Mouse (Mus musculus) forebrain, postnatal 0 days (tissue): ENCODE measurements around the gene Rap2a. TPM values are rescaled to one million over a fixed set of nuclear protein-coding genes. Genes with fewer than 3 reads are reported as not detected.

Source experiments
- ATAC-seq: fragments of 200-750 bp; cut with Nextera tagmentation; 2 replicates; pipeline ENCODE4 v1.8.0; 2017; ENCODE audit warnings: mild to moderate bottlenecking, moderate library complexity
- DNase-seq: peaks from one replicate; pipeline ENCODE4 v3.0.0-alpha.2; 2015
- H3K27ac ChIP-seq: fragments of 300-500 bp; sonication (generic); 2 replicates; pipeline ENCODE4 v1.5.1; 2014; ENCODE audit warnings: low read depth, mild to moderate bottlenecking, antibody characterized with exemption, low read length, moderate library complexity, mixed read lengths
- H3K27me3 ChIP-seq: fragments of 300-500 bp; sonication (generic); 2 replicates; pipeline ENCODE4 v1.6.1; 2014; ENCODE audit warnings: mild to moderate bottlenecking, low read length, mixed read lengths; ENCODE audit not compliant: insufficient read depth
- H3K36me3 ChIP-seq: fragments of 300-500 bp; sonication (generic); 2 replicates; pipeline ENCODE4 v1.6.1; 2014; ENCODE audit warnings: mild to moderate bottlenecking, moderate library complexity; ENCODE audit not compliant: insufficient read depth
- H3K4me1 ChIP-seq: fragments of 300-500 bp; sonication (generic); 2 replicates; pipeline ENCODE4 v1.6.1; 2014; ENCODE audit warnings: antibody characterized with exemption; ENCODE audit not compliant: insufficient read depth
- H3K4me2 ChIP-seq: fragments of 300-500 bp; sonication (generic); 2 replicates; pipeline ENCODE4 v1.6.1; 2014; ENCODE audit warnings: low read depth, mild to moderate bottlenecking, moderate library complexity
- H3K4me3 ChIP-seq: fragments of 300-500 bp; sonication (generic); 2 replicates; pipeline ENCODE4 v1.5.1; 2014; ENCODE audit warnings: low read depth, low read length, mixed read lengths
- H3K9ac ChIP-seq: fragments of 300-500 bp; sonication (generic); 2 replicates; pipeline ENCODE4 v1.6.1; 2014; ENCODE audit warnings: mild to moderate bottlenecking
- H3K9me3 ChIP-seq: fragments of 300-500 bp; sonication (generic); 2 replicates; pipeline ENCODE4 v1.6.1; 2016; ENCODE audit warnings: low read length
- CTCF ChIP-seq: sonication (generic); IDR thresholded peaks from 2 replicates; pipeline ENCODE4 v1.5.1; 2016; ENCODE audit warnings: antibody characterized with exemption, control low read depth, low read depth
- WGBS: fragments of 180-500 bp; shearing (Covaris S2); extraction: QIAGEN DNeasy Blood & Tissue Kit; methylation state at CpG from one replicate; pipeline ENCODE4 v1.1.7; 2014; 5-methylcytosine and 5-hydroxymethylcytosine counted together
- polyA plus RNA-seq: library from polyadenylated mRNA; unstranded; fragments of >200 nt; fragmentation: Nextera tagmentation; extraction: Ambion mirVana; gene quantifications from 2 replicates; pipeline ENCODE4 v1.2.1, GENCODE M21; 2015
- total RNA-seq: library from RNA; depleted of rRNA; stranded (reverse); fragments of >200 nt; gene quantifications from 2 replicates; pipeline ENCODE4 v1.2.3, GENCODE M21; 2014

Gene Rap2a
- total and polyA plus RNA-seq, 2 experiments from 2014 or later, result 29.5 to 78.4 TPM

- WGBS, result 63% methylated on average over 4 of the region's 4 CpGs
These were observed 57.2 kb downstream of the Rap2a start for GRCm38 (mm10) chr14:120535446-120535845.

GRCm38 (mm10) chr14:120535924-120536323 is 57.7 kb downstream of the Rap2a start:
- no peak for TF ChIP-seq CTCF
- DNase-seq (no peak), ATAC-seq (no peak)
- WGBS, result 89% methylated on average over 3 of the region's 3 CpGs
- Histone ChIP-seq H3K4me3 (no peak overlapping the region), H3K4me1 (no peaks in the 10 kb centered on the region), H3K27ac (no peak overlapping the region), H3K9ac (no peak overlapping the region), H3K27me3 (no peaks in the 10 kb centered on the region), H3K4me2 (no peak overlapping the region), H3K36me3 (no peaks in the 10 kb centered on the region), H3K9me3 (no peaks in the 10 kb centered on the region)

More at GRCm38 (mm10) chr14:120535446-120535845, 57.2 kb downstream of the Rap2a start:
- no peak overlapping the region for H3K4me2 ChIP-seq
- ATAC-seq, result no peak
- no peaks in the 10 kb centered on the region for H3K4me1 ChIP-seq
- H3K36me3 ChIP-seq, result no peaks in the 10 kb centered on the region
- no peak overlapping the region for H3K9ac ChIP-seq
- H3K4me3 ChIP-seq, result no peak overlapping the region
- H3K9me3 ChIP-seq, result no peaks in the 10 kb centered on the region
- no peak overlapping the region for H3K27ac ChIP-seq
- no peaks in the 10 kb centered on the region for H3K27me3 ChIP-seq
- no peak for TF ChIP-seq CTCF
- no peak for DNase-seq

GRCm38 (mm10) chr14:120539128-120539527 is 60.9 kb downstream of the Rap2a start:
- WGBS, result 81% methylated on average over 2 of the region's 2 CpGs
- H3K4me3 ChIP-seq, result no peak overlapping the region
- no peaks in the 10 kb centered on the region for H3K27me3 ChIP-seq
- no peak overlapping the region for H3K4me2 ChIP-seq
- no peaks in the 10 kb centered on the region for H3K36me3 ChIP-seq
- no peak; the same call in 1 of the 2 replicates for ATAC-seq
- H3K27ac ChIP-seq, result no peak overlapping the region
- TF ChIP-seq CTCF, result no peak
- no peaks in the 10 kb centered on the region for H3K4me1 ChIP-seq
- H3K9me3 ChIP-seq, result no peaks in the 10 kb centered on the region
- H3K9ac ChIP-seq, result no peak overlapping the region
- DNase-seq, result no peak

- DNase-seq (no peak), ATAC-seq (no peak)
- H3K4me2 ChIP-seq, result no peak overlapping the region
- H3K4me1 ChIP-seq, result no peaks in the 10 kb centered on the region
- 83% methylated on average over 3 of the region's 3 CpGs for WGBS
- no peaks in the 10 kb centered on the region for H3K36me3 ChIP-seq
- no peak for TF ChIP-seq CTCF
- no peak overlapping the region for H3K27ac ChIP-seq
- no peaks in the 10 kb centered on the region for H3K27me3 ChIP-seq
- no peak overlapping the region for H3K9ac ChIP-seq
- H3K9me3 ChIP-seq, result no peaks in the 10 kb centered on the region
- no peak overlapping the region for H3K4me3 ChIP-seq
These were observed 61.4 kb downstream of the Rap2a start for GRCm38 (mm10) chr14:120539626-120540025.

- H3K9ac ChIP-seq, result no peak overlapping the region
- DNase-seq (no peak), ATAC-seq (no peak)
- H3K9me3 ChIP-seq, result no peaks in the 10 kb centered on the region
- H3K4me3 ChIP-seq, result no peak overlapping the region
- H3K4me1 ChIP-seq, result no peaks in the 10 kb centered on the region
- no peaks in the 10 kb centered on the region for H3K27me3 ChIP-seq
- no peaks in the 10 kb centered on the region for H3K36me3 ChIP-seq
- no peak overlapping the region for H3K27ac ChIP-seq
- WGBS, result 44% methylated on average over 8 of the region's 8 CpGs
- H3K4me2 ChIP-seq, result no peak overlapping the region
- no peak for TF ChIP-seq CTCF
These were observed 64.2 kb downstream of the Rap2a start for GRCm38 (mm10) chr14:120542445-120542844.

- Histone ChIP-seq H3K9ac (no peak overlapping the region), H3K27ac (no peak overlapping the region), H3K36me3 (no peaks in the 10 kb centered on the region), H3K9me3 (no peaks in the 10 kb centered on the region), H3K4me3 (no peak overlapping the region), H3K4me1 (no peaks in the 10 kb centered on the region), H3K4me2 (no peak overlapping the region), H3K27me3 (no peaks in the 10 kb centered on the region)
- WGBS, result 84% methylated on average over 3 of the region's 3 CpGs
- no peak for TF ChIP-seq CTCF
- DNase-seq (no peak), ATAC-seq (no peak)
These were observed 64.7 kb downstream of the Rap2a start for GRCm38 (mm10) chr14:120542976-120543375.

- DNase-seq, result no peak
- Histone ChIP-seq H3K9me3 (no peaks in the 10 kb centered on the region), H3K27ac (no peak overlapping the region), H3K36me3 (no peaks in the 10 kb centered on the region), H3K4me2 (no peak overlapping the region), H3K9ac (no peak overlapping the region), H3K27me3 (no peaks in the 10 kb centered on the region), H3K4me3 (no peak overlapping the region), H3K4me1 (no peaks in the 10 kb centered on the region)
- TF ChIP-seq CTCF, result no peak
- no peak for ATAC-seq
- 90% methylated on average over 6 of the region's 6 CpGs for WGBS
These were observed 65.6 kb downstream of the Rap2a start for GRCm38 (mm10) chr14:120543846-120544245.

- no peak for ATAC-seq
- no peak overlapping the region for H3K9ac ChIP-seq
- 90% methylated on average over 6 of the region's 6 CpGs for WGBS
These were observed 66.3 kb downstream of the Rap2a start for GRCm38 (mm10) chr14:120544495-120544894.

More at GRCm38 (mm10) chr14:120544495-120544894, 66.3 kb downstream of the Rap2a start:
- Histone ChIP-seq H3K36me3 (no peaks in the 10 kb centered on the region), H3K27ac (no peak overlapping the region), H3K27me3 (no peaks in the 10 kb centered on the region), H3K4me3 (no peak overlapping the region), H3K4me2 (no peak overlapping the region), H3K9me3 (no peaks in the 10 kb centered on the region), H3K4me1 (no peaks in the 10 kb centered on the region)
- no peak for TF ChIP-seq CTCF
- no peak for DNase-seq
